In the genomic region with DNA sequence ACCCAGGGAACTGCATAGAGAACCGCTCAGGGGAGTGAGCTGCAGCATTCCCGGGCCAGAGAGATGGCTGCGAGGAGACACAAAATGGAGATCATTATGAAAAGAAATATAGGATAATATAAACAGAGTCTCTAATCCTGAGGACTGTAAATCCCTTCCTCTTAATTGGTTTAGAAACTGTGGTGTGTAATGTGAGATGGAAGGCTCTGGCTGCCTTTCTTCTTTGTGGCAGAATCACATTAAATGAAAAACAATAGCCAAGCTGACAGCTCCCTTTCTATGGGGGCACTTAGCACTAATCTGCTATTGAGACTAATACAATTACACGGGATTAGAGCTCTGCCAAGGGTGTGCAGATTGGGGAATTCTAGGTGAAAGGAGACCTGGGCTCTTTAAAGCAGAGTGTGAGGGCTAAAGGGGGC, we compare ENCODE assay signal across 15 mouse cellular contexts.
DNase-seq lines count a peak whose midpoint lies in the region; ATAC-seq lines count a peak whose summit lies in the region.
"Had no signal": no experiment of that assay in that cellular context is flagged by ENCODE, and none has a peak within 500 bp of the region (broad histone marks: within the 10 kb centered on the region; RNA-seq: fewer than 3 reads in every experiment).

No protein-coding gene starts in this region.

- no peaks in the 10 kb centered on the region for H3K36me3 ChIP-seq in kidney, embryonic 16.5 days (ENCODE audit: insufficient read depth, low read length)
- no peaks in the 10 kb centered on the region for H3K36me3 ChIP-seq in forebrain, embryonic 14.5 days (ENCODE audit: control insufficient read depth, insufficient read depth, low read length)
- H3K36me3 ChIP-seq in midbrain, embryonic 10.5 days, result no peaks in the 10 kb centered on the region
- H3K36me3 ChIP-seq in heart, embryonic 10.5 days, result no peaks in the 10 kb centered on the region
- H3K36me3 ChIP-seq: hindbrain, embryonic 15.5 days had no signal

- DNase-seq in kidney, postnatal 36 days, result no peak
- peak; percentile 87 for DNase-seq in forebrain, embryonic 14.5 days (ENCODE audit: low spot score)
- peak; percentile 13 for DNase-seq in midbrain, embryonic 10.5 days (ENCODE audit: low spot score)
- DNase-seq in retina, postnatal 1 day, result peak; percentile 91
- DNase-seq in heart, embryonic 10.5 days (ENCODE audit: low spot score), result no peak
- DNase-seq in heart, adult 8-10 months (ENCODE audit: low spot score), result no peak
- no peak for DNase-seq in left cerebral cortex, postnatal 4 days
- DNase-seq: cerebellum, postnatal 14 days; kidney, postnatal 10 days; layer of hippocampus, postnatal 36 days; lung, postnatal 10 days; right cerebral cortex, postnatal 14 days had no signal

- H3K4me2 ChIP-seq in kidney, embryonic 16.5 days (replicated peaks; ENCODE audit: low read depth, low read length), result no peak overlapping the region
- H3K4me2 ChIP-seq in forebrain, embryonic 14.5 days (ENCODE audit: low read length), result 0 out of 2 replicates have a peak overlapping the region, but pooled peaks have one; percentile 1
- H3K4me2 ChIP-seq: hindbrain, embryonic 15.5 days had no signal

- H3K27me3 ChIP-seq in kidney, embryonic 16.5 days (ENCODE audit: insufficient read depth, low read length), result no peaks in the 10 kb centered on the region
- H3K27me3 ChIP-seq in forebrain, embryonic 14.5 days (replicated peaks; ENCODE audit: control insufficient read depth, insufficient read depth, low read length), result no peaks in the 10 kb centered on the region; the same call in 1 of the 2 replicates
- H3K27me3 ChIP-seq in midbrain, embryonic 10.5 days (ENCODE audit: low read depth, poor library complexity, severe bottlenecking), result peaks cover 63% of the 10 kb centered on the region
- no peaks in the 10 kb centered on the region for H3K27me3 ChIP-seq in heart, embryonic 10.5 days (ENCODE audit: insufficient read depth, poor library complexity, severe bottlenecking)
- H3K27me3 ChIP-seq: hindbrain, embryonic 15.5 days had no signal

- H3K9ac ChIP-seq in kidney, embryonic 16.5 days (replicated peaks; ENCODE audit: low read length), result no peak overlapping the region
- no peak overlapping the region for H3K9ac ChIP-seq in forebrain, embryonic 14.5 days (ENCODE audit: low read length)
- H3K9ac ChIP-seq: hindbrain, embryonic 15.5 days had no signal

- H3K4me1 ChIP-seq in kidney, embryonic 16.5 days (ENCODE audit: insufficient read depth, low read length), result peaks cover 10% of the 10 kb centered on the region; the same call in 1 of the 2 replicates
- H3K4me1 ChIP-seq in forebrain, embryonic 14.5 days (ENCODE audit: control insufficient read depth, insufficient read depth, low read length), result peaks cover 15% of the 10 kb centered on the region
- H3K4me1 ChIP-seq in midbrain, embryonic 10.5 days, result peaks cover 23% of the 10 kb centered on the region
- H3K4me1 ChIP-seq in heart, embryonic 10.5 days, result peaks cover 10% of the 10 kb centered on the region; the same call in 1 of the 2 replicates

- WGBS in kidney, embryonic 16.5 days, result 20% methylated on average over 4 of the region's 4 CpGs
- WGBS in forebrain, embryonic 14.5 days, result 1% methylated on average over 4 of the region's 4 CpGs
- 8% methylated on average over 4 of the region's 4 CpGs for WGBS in midbrain, embryonic 10.5 days
- 37% methylated on average over 4 of the region's 4 CpGs for WGBS in heart, embryonic 10.5 days

- no peak overlapping the region for H3K27ac ChIP-seq in kidney, embryonic 16.5 days (ENCODE audit: low read length)
- H3K27ac ChIP-seq in forebrain, embryonic 14.5 days (ENCODE audit: low read depth, low read length), result peak overlapping the region; percentile 22; the same call in 1 of the 2 replicates
- H3K27ac ChIP-seq in midbrain, embryonic 10.5 days (replicated peaks), result peak overlapping the region; percentile 38; the same call in 1 of the 2 replicates
- H3K27ac ChIP-seq in heart, embryonic 10.5 days, result no peak overlapping the region
- H3K27ac ChIP-seq: hindbrain, embryonic 15.5 days had no signal

- intact Hi-C loops in left cerebral cortex, postnatal 4 days (cut with DNase I), result no loop called here

- peak; percentile 12; the same call in 1 of the 2 replicates for ATAC-seq in kidney, embryonic 16.5 days (ENCODE audit: low FRiP score, low TSS enrichment)
- ATAC-seq in forebrain, embryonic 14.5 days, result peak; percentile 92

- no peaks in the 10 kb centered on the region for H3K9me3 ChIP-seq in kidney, embryonic 16.5 days (ENCODE audit: low read length)
- no peaks in the 10 kb centered on the region for H3K9me3 ChIP-seq in forebrain, embryonic 14.5 days (replicated peaks; ENCODE audit: control insufficient read depth, low read length)
- no peaks in the 10 kb centered on the region for H3K9me3 ChIP-seq in midbrain, embryonic 10.5 days (replicated peaks)
- no peaks in the 10 kb centered on the region for H3K9me3 ChIP-seq in heart, embryonic 10.5 days
- H3K9me3 ChIP-seq: hindbrain, embryonic 15.5 days had no signal

- H3K4me3 ChIP-seq in kidney, embryonic 16.5 days (ENCODE audit: low read length), result no peak overlapping the region
- no peak overlapping the region for H3K4me3 ChIP-seq in forebrain, embryonic 14.5 days (ENCODE audit: low read depth, low read length)
- no peak overlapping the region for H3K4me3 ChIP-seq in midbrain, embryonic 10.5 days
- no peak overlapping the region for H3K4me3 ChIP-seq in heart, embryonic 10.5 days
- H3K4me3 ChIP-seq: hindbrain, embryonic 15.5 days; myocyte had no signal

Comparison
In these comparisons a context has a peak if more than half of its experiments do, and no peak if none do; other contexts are left out.
1. H3K27ac ChIP-seq: peak in forebrain, embryonic 14.5 days (single experiment) and midbrain, embryonic 10.5 days (single experiment); none in kidney, embryonic 16.5 days (single experiment) and heart, embryonic 10.5 days (single experiment).
2. DNase-seq: peak in forebrain, embryonic 14.5 days (single experiment), midbrain, embryonic 10.5 days (single experiment) and retina, postnatal 1 day (single experiment); none in kidney, postnatal 36 days (0 of 2), heart, embryonic 10.5 days (single experiment), heart, adult 8-10 months (single experiment) and left cerebral cortex, postnatal 4 days (single experiment).